Comparison of ENCODE assay signal across 21 mouse cellular contexts in the genomic region with DNA sequence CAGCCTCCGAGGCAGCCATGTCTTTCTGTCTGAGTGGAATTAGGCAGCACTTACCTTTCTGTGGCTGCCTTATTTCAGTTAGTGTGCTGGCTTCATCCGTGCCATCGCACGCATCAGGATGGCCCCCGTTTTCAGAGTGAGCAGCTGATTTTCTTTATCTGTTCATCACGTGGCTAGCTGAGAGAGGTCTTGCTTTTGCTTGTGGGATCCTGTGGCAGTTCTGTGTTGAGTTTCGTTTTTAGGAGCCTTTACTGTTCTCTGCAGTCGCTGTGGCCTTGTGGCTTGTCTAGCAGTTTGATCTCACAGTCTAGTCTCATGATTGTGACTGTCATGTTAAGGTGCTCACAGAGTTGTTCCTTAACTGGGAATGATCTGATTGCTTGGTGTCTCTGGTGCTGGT. TPM values are rescaled to one million over a fixed set of nuclear protein-coding genes. Genes with fewer than 3 reads are reported as not detected.
DNase-seq lines count a peak whose midpoint lies in the region; TF ChIP-seq lines count a peak whose summit lies in the region.
"Had no signal": no experiment of that assay in that cellular context is flagged by ENCODE, and none has a peak within 500 bp of the region (broad histone marks: within the 10 kb centered on the region; RNA-seq: fewer than 3 reads in every experiment).

No protein-coding gene starts in this region.

- WGBS in spleen, adult 2 months = 35% methylated on average over 8 of the region's 8 CpGs
- WGBS in macrophage (ENCODE audit: missing documents) = 36% methylated on average over 8 of the region's 8 CpGs
- WGBS in cerebellum, adult 2 months = 88% methylated on average over 8 of the region's 8 CpGs

- peak overlapping the region; percentile 11; the same call in 1 of the 2 replicates for H3K27ac ChIP-seq in spleen, adult 2 months (ENCODE audit: insufficient read depth, low read length)
- H3K27ac ChIP-seq in MEL (ENCODE audit: control insufficient read depth, low read depth, low read length) (peak overlapping the region; percentile 25), macrophage (peak overlapping the region; percentile 19)
- no peak overlapping the region for H3K27ac ChIP-seq in cerebellum, adult 2 months (ENCODE audit: insufficient read depth, low read length)
- H3K27ac ChIP-seq: forebrain, embryonic 13.5 days; heart, embryonic 15.5 days; hindbrain, embryonic 12.5 days; limb, embryonic 10.5 days; liver, embryonic 15.5 days had no signal

- H3K36me3 ChIP-seq in spleen, adult 2 months (ENCODE audit: control insufficient read depth, insufficient read depth, low read length) = no peaks in the 10 kb centered on the region
- H3K36me3 ChIP-seq in MEL (ENCODE audit: control insufficient read depth in 1 of 2, insufficient read depth in 2 of 2, low read length in 2 of 2) = peaks cover 0 to 43% of the 10 kb centered on the region in 2 experiments; a peak in 2 of 4 replicates
- H3K36me3 ChIP-seq in macrophage (ENCODE audit: inconsistent target) = no peaks in the 10 kb centered on the region
- H3K36me3 ChIP-seq: heart, embryonic 15.5 days; hindbrain, embryonic 12.5 days; limb, embryonic 10.5 days; liver, embryonic 15.5 days had no signal

- no peak for TF ChIP-seq POLR2A in spleen, adult 2 months (IDR thresholded peaks at IDR 0.05; ENCODE audit: low read depth, low read length)
- TF ChIP-seq POLR2A in MEL (IDR thresholded peaks at IDR 0.05; ENCODE audit: control insufficient read depth in 1 of 2, insufficient read depth in 1 of 2, low read depth in 1 of 2, low read length in 2 of 2, poor library complexity in 1 of 2) = no peak
- no peak for TF ChIP-seq POLR2A in cerebellum, adult 2 months (IDR thresholded peaks at IDR 0.05; ENCODE audit: borderline replicate concordance, insufficient read depth, low read length)

- H3K9me3 ChIP-seq in MEL (replicated peaks; ENCODE audit: insufficient read depth, low read length) = no peaks in the 10 kb centered on the region
- H3K9me3 ChIP-seq: forebrain, embryonic 13.5 days; heart, embryonic 15.5 days; hindbrain, embryonic 12.5 days; limb, embryonic 10.5 days; liver, embryonic 15.5 days had no signal

- no peak for DNase-seq in spleen, adult 2 months (ENCODE audit: low read depth in 1 of 2, low spot score in 2 of 2)
- no peak for DNase-seq in spleen, adult 12 weeks (ENCODE audit: low spot score)
- peak; percentile 57 for DNase-seq in MEL (ENCODE audit: low read depth, low spot score)
- DNase-seq in thymus, postnatal 25 days = peak; percentile 38
- DNase-seq in cerebellum, adult 2 months = no peak
- no peak for DNase-seq in adrenal gland, postnatal 25 days
- DNase-seq in cerebellum, adult 9-11 months = no peak
- DNase-seq: adrenal gland, adult 2 months; cerebellum, adult 18-20 months; kidney, adult 11 months; kidney, postnatal 4 days; spleen, adult 18-20 months had no signal

- 0 out of 4 replicates have a peak, but pooled peaks of 1 of the 2 experiments have one; percentile 5 for TF ChIP-seq EP300 in MEL (IDR thresholded peaks at IDR 0.05; ENCODE audit: low read depth in 1 of 2, low read length in 2 of 2)

- no peak for TF ChIP-seq RAD21 in MEL (IDR thresholded peaks at IDR 0.05; ENCODE audit: low read depth, low read length)

- H3K9ac ChIP-seq in MEL (ENCODE audit: control insufficient read depth, low read depth, low read length, poor library complexity, severe bottlenecking) = peak overlapping the region; percentile 3
- H3K9ac ChIP-seq: forebrain, embryonic 13.5 days; heart, embryonic 15.5 days; hindbrain, embryonic 12.5 days; liver, embryonic 15.5 days had no signal

- no peaks in the 10 kb centered on the region for H3K79me2 ChIP-seq in MEL (ENCODE audit: control insufficient read depth, insufficient read depth, low read length, poor library complexity)
- H3K79me2 ChIP-seq in macrophage (ENCODE audit: inconsistent target) = peaks cover 90% of the 10 kb centered on the region

- no peak for TF ChIP-seq CTCF in spleen, adult 2 months (IDR thresholded peaks at IDR 0.05; ENCODE audit: extremely low read depth, insufficient read depth, insufficient read length, insufficient replicate concordance)
- TF ChIP-seq CTCF in MEL (IDR thresholded peaks at IDR 0.05 in 2 of 3, conservative IDR thresholded peaks at IDR 0.05 in 1 of 3; ENCODE audit: control insufficient read depth in 1 of 3, insufficient read depth in 1 of 3, low read depth in 2 of 3, low read length in 3 of 3, poor library complexity in 1 of 3, severe bottlenecking in 1 of 3) = no peak
- TF ChIP-seq CTCF in cerebellum, adult 2 months (IDR thresholded peaks at IDR 0.05; ENCODE audit: borderline replicate concordance, insufficient read depth, low read depth, low read length) = no peak

- no peak overlapping the region for H3K4me3 ChIP-seq in spleen, adult 2 months (ENCODE audit: extremely low read depth, insufficient read depth, insufficient read length)
- H3K4me3 ChIP-seq in MEL (ENCODE audit: control insufficient read depth in 1 of 2, insufficient read depth in 1 of 2, low read depth in 2 of 2, low read length in 2 of 2) (peak overlapping the region; percentile 37 to 48), macrophage (ENCODE audit: inconsistent target) (no peak overlapping the region)
- H3K4me3 ChIP-seq in cerebellum, adult 2 months (replicated peaks; ENCODE audit: insufficient read depth, low read depth, low read length) = no peak overlapping the region
- H3K4me3 ChIP-seq: forebrain, embryonic 13.5 days; heart, embryonic 15.5 days; hindbrain, embryonic 12.5 days; limb, embryonic 10.5 days; liver, embryonic 15.5 days had no signal

- peaks cover 36% of the 10 kb centered on the region; the same call in 1 of the 2 replicates for H3K4me1 ChIP-seq in spleen, adult 2 months (ENCODE audit: control insufficient read depth, insufficient read depth, insufficient read length)
- H3K4me1 ChIP-seq in MEL (ENCODE audit: control insufficient read depth in 1 of 2, insufficient read depth in 2 of 2, low read length in 2 of 2) = peaks cover 33 to 55% of the 10 kb centered on the region in 2 experiments
- H3K4me1 ChIP-seq in cerebellum, adult 2 months (ENCODE audit: control insufficient read depth, insufficient read depth, low read length) = no peaks in the 10 kb centered on the region
- H3K4me1 ChIP-seq: forebrain, embryonic 13.5 days had no signal

- no peaks in the 10 kb centered on the region for H3K27me3 ChIP-seq in spleen, adult 2 months (ENCODE audit: control insufficient read depth, insufficient read depth, low read length)
- no peaks in the 10 kb centered on the region for H3K27me3 ChIP-seq in MEL (ENCODE audit: control insufficient read depth in 1 of 2, insufficient read depth in 2 of 2, low read length in 2 of 2)
- H3K27me3 ChIP-seq in cerebellum, adult 2 months (ENCODE audit: control insufficient read depth, insufficient read depth, low read length) = no peaks in the 10 kb centered on the region
- H3K27me3 ChIP-seq: forebrain, embryonic 13.5 days; heart, embryonic 15.5 days; hindbrain, embryonic 12.5 days; liver, embryonic 15.5 days had no signal

TF ChIP-seq in MEL, 35 proteins besides CTCF, POLR2A, EP300 and RAD21 (continues in another document):
- TF ChIP-seq GATA1 (IDR thresholded peaks at IDR 0.05; ENCODE audit: low read depth, low read length) (peak; percentile 60), UBTF (IDR thresholded peaks at IDR 0.05; ENCODE audit: borderline replicate concordance, insufficient read depth, low read depth, low read length) (no peak), MEF2A (IDR thresholded peaks at IDR 0.05; ENCODE audit: extremely low read depth, insufficient replicate concordance, low read depth, low read length, poor library complexity, severe bottlenecking) (no peak), ETS1 (IDR thresholded peaks at IDR 0.05; ENCODE audit: low read depth, low read length) (peak; percentile 89), SMC3 (IDR thresholded peaks at IDR 0.05; ENCODE audit: low read depth, low read length) (no peak), KAT2A (conservative IDR thresholded peaks at IDR 0.05; ENCODE audit: low read depth, low read length) (no peak), CHD1 (IDR thresholded peaks at IDR 0.05; ENCODE audit: low read depth, low read length) (no peak), ZNF384 (IDR thresholded peaks at IDR 0.05; ENCODE audit: low read depth, low read length) (no peak), SIN3A (IDR thresholded peaks at IDR 0.05; ENCODE audit: low read length) (peak; percentile 49; the same call in 1 of the 2 replicates), HCFC1 (IDR thresholded peaks at IDR 0.05; ENCODE audit: low read depth, low read length) (no peak), BHLHE40 (IDR thresholded peaks at IDR 0.05; ENCODE audit: borderline replicate concordance, low read depth, low read length) (peak; percentile 82; the same call in 1 of the 2 replicates), USF2 (IDR thresholded peaks at IDR 0.05; ENCODE audit: borderline replicate concordance in 1 of 2, insufficient read depth in 1 of 2, low read depth in 1 of 2, low read length in 2 of 2) (peak in 1 of 2 experiments; percentile 61; a peak in 1 of 4 replicates), USF1 (IDR thresholded peaks at IDR 0.05; ENCODE audit: low read depth, low read length) (peak; percentile 91), E2F4 (IDR thresholded peaks at IDR 0.05; ENCODE audit: borderline replicate concordance, low read depth, low read length) (no peak), MAX (IDR thresholded peaks at IDR 0.05; ENCODE audit: low read length) (peak; percentile 67)

RNA-seq across cellular contexts. Expression of a gene that starts 16.0 kb away (rescaled TPM):
- 64.2 and 68.4 TPM in 2 replicates for polyA plus RNA-seq in spleen, adult 2 months (2012; rRNA removed)
- total RNA-seq in MEL (2012; rRNA removed) = 7.3 and 7.6 TPM in 2 replicates
- polyA plus RNA-seq in MEL (2012; ENCODE audit: insufficient read depth in 1 of 2, insufficient read length in 2 of 2, low read depth in 1 of 2, low replicate concordance in 2 of 2, missing spikeins in 1 of 2) = 10 to 100 TPM in 1 of 2 experiments, not detected in 1; 40.5 TPM
- 10 to 100 TPM; 26.7 to 84.8 (median 38.4) TPM for total RNA-seq in macrophage (2018; cell fraction: chromatin; rRNA removed)
- total RNA-seq in macrophage (2018; cell fraction: cytosol; rRNA removed) = 10 to 100 TPM; 48.8 to 89.3 (median 64.4) TPM
- total RNA-seq in macrophage (2018; cell fraction: nucleus; rRNA removed) = 10 to 100 TPM; 34.0 to 69.6 (median 44.3) TPM
- polyA plus RNA-seq in macrophage (2018) = 50.5 to 77.1 TPM (median 76.9 TPM) in 3 replicates
- polyA plus RNA-seq in cerebellum, adult 2 months (2012; rRNA removed) = 12.3 and 12.9 TPM in 2 replicates
- 70.1 and 72.0 TPM in 2 replicates for total RNA-seq in adrenal gland, postnatal 25 days (2021)

RNA-seq across cellular contexts. Expression of a gene that starts 45.0 kb away (rescaled TPM):
- 1.2 and 1.6 TPM in 2 replicates for polyA plus RNA-seq in spleen, adult 2 months (2012; rRNA removed)
- total RNA-seq in MEL (2012; rRNA removed) = not detected in 2 replicates
- polyA plus RNA-seq in MEL (2012; ENCODE audit: insufficient read depth in 1 of 2, insufficient read length in 2 of 2, low read depth in 1 of 2, low replicate concordance in 2 of 2, missing spikeins in 1 of 2) (not detected), macrophage (2018) (not detected in 3 replicates)
- not detected for total RNA-seq in macrophage (2018; cell fraction: chromatin; rRNA removed)
- not detected for total RNA-seq in macrophage (2018; cell fraction: cytosol; rRNA removed)
- not detected for total RNA-seq in macrophage (2018; cell fraction: nucleus; rRNA removed)
- 0.27 TPM in 1 of 2 replicates, not detected in the other for polyA plus RNA-seq in cerebellum, adult 2 months (2012; rRNA removed)
- total RNA-seq in adrenal gland, postnatal 25 days (2021) = 1.3 and 2.8 TPM in 2 replicates
- total RNA-seq: granulocyte monocyte progenitor cell, adult 5-6 weeks had no signal
- polyA plus RNA-seq: forebrain, embryonic 13.5 days; heart, embryonic 15.5 days; hindbrain, embryonic 12.5 days; limb, embryonic 10.5 days; midbrain, embryonic 16.5 days; neural tube, embryonic 14.5 days had no signal

Comparison
In these comparisons a context has a peak if more than half of its experiments do, and no peak if none do; other contexts are left out.
1. DNase-seq: peak in MEL (single experiment) and thymus, postnatal 25 days (single experiment); none in spleen, adult 2 months (0 of 2), spleen, adult 12 weeks (single experiment), cerebellum, adult 2 months (0 of 2), adrenal gland, postnatal 25 days (single experiment) and cerebellum, adult 9-11 months (single experiment).
2. H3K4me3 ChIP-seq: peak in MEL (2 of 2); none in spleen, adult 2 months (single experiment), macrophage (single experiment) and cerebellum, adult 2 months (single experiment).